Mouse (Mus musculus) midbrain, embryonic 15.5 days (tissue): ENCODE results near the gene Wdr59. TPM values are rescaled to one million over a fixed set of nuclear protein-coding genes. Genes with fewer than 3 reads are reported as not detected.
"Not testable (repeated sequence)": the region's sequence is repeated elsewhere in the genome, so short reads cannot be mapped to it uniquely, and the experiment has no call there.

Experiments
- ATAC-seq: fragments of 200-750 bp; cut with Nextera tagmentation; replicated peaks from 2 replicates; pipeline ENCODE4 v1.8.0; 2017; ENCODE audit warnings: moderate TSS enrichment
- H3K27ac ChIP-seq: fragments of 300-500 bp; sonication (generic); 2 replicates; pipeline ENCODE4 v1.5.1; 2015; ENCODE audit warnings: mild to moderate bottlenecking, inconsistent platforms
- H3K27me3 ChIP-seq: fragments of 300-500 bp; sonication (generic); replicated peaks from 2 replicates; pipeline ENCODE4 v1.6.1; 2015; ENCODE audit warnings: inconsistent platforms
- H3K36me3 ChIP-seq: fragments of 300-500 bp; sonication (generic); replicated peaks from 2 replicates; pipeline ENCODE4 v1.6.1; 2015; ENCODE audit warnings: inconsistent platforms
- H3K4me1 ChIP-seq: fragments of 300-500 bp; sonication (generic); 2 replicates; pipeline ENCODE4 v1.6.1; 2015; ENCODE audit warnings: inconsistent platforms
- H3K4me2 ChIP-seq: fragments of 300-500 bp; sonication (generic); 2 replicates; pipeline ENCODE4 v1.6.1; 2015; ENCODE audit warnings: inconsistent platforms, mild to moderate bottlenecking, moderate library complexity
- H3K4me3 ChIP-seq: fragments of 300-500 bp; sonication (generic); 2 replicates; pipeline ENCODE4 v1.5.1; 2015; ENCODE audit warnings: mild to moderate bottlenecking, inconsistent platforms
- H3K9ac ChIP-seq: fragments of 300-500 bp; sonication (generic); 2 replicates; pipeline ENCODE4 v1.6.1; 2015; ENCODE audit warnings: mild to moderate bottlenecking, inconsistent platforms
- H3K9me3 ChIP-seq: fragments of 300-500 bp; sonication (generic); 2 replicates; pipeline ENCODE4 v1.6.1; 2016; ENCODE audit warnings: inconsistent platforms
- WGBS: fragments of 180-500 bp; shearing (Covaris S2); methylation state at CpG from one replicate; pipeline ENCODE4 v1.1.7; 2015; ENCODE audit warnings: mixed read lengths; 5-methylcytosine and 5-hydroxymethylcytosine counted together
- polyA plus RNA-seq: library from polyadenylated mRNA; unstranded; fragments of >200 nt; fragmentation: Nextera tagmentation; extraction: Ambion mirVana; gene quantifications from 2 replicates; pipeline ENCODE4 v1.2.1, GENCODE M21; 2015

Gene Wdr59
- polyA plus RNA-seq, 1 experiment from 2014 or later, result 8.3 TPM

- H3K4me1 ChIP-seq, result peaks cover 5% of the 10 kb centered on the region; the same call in 1 of the 2 replicates
- WGBS, result 68% methylated on average over 4 of the region's 4 CpGs
- no peak overlapping the region for H3K9ac ChIP-seq
- H3K27me3 ChIP-seq, result no peaks in the 10 kb centered on the region
- H3K9me3 ChIP-seq, result no peaks in the 10 kb centered on the region
- no peak overlapping the region for H3K4me2 ChIP-seq
- no peak for ATAC-seq
- H3K4me3 ChIP-seq, result no peak overlapping the region
- H3K27ac ChIP-seq, result no peak overlapping the region
- H3K36me3 ChIP-seq, result no peaks in the 10 kb centered on the region
Measured at GRCm38 (mm10) chr8:111510401-111510800, 11.5 kb downstream of the Wdr59 start.

- Histone ChIP-seq H3K27me3 (no peaks in the 10 kb centered on the region), H3K36me3 (no peaks in the 10 kb centered on the region), H3K9ac (no peak overlapping the region), H3K4me1 (peaks cover 5% of the 10 kb centered on the region; the same call in 1 of the 2 replicates), H3K9me3 (no peaks in the 10 kb centered on the region), H3K4me3 (no peak overlapping the region), H3K27ac (no peak overlapping the region), H3K4me2 (no peak overlapping the region)
- 88% methylated on average over 11 of the region's 11 CpGs for WGBS
- no peak for ATAC-seq
Measured at GRCm38 (mm10) chr8:111509278-111509677, 12.6 kb downstream of the Wdr59 start.

GRCm38 (mm10) chr8:111508566-111508965 is 13.3 kb downstream of the Wdr59 start:
- no peak for ATAC-seq
- no peak overlapping the region for H3K9ac ChIP-seq
- H3K27ac ChIP-seq, result no peak overlapping the region
- H3K4me2 ChIP-seq, result no peak overlapping the region
- no peaks in the 10 kb centered on the region for H3K9me3 ChIP-seq
- no peaks in the 10 kb centered on the region for H3K36me3 ChIP-seq
- H3K4me3 ChIP-seq, result no peak overlapping the region
- no peaks in the 10 kb centered on the region for H3K27me3 ChIP-seq
- peaks cover 5% of the 10 kb centered on the region; the same call in 1 of the 2 replicates for H3K4me1 ChIP-seq
- WGBS, result 19% methylated on average over 2 of the region's 2 CpGs

GRCm38 (mm10) chr8:111501724-111502464 is 20.0 kb downstream of the Wdr59 start:
- 72% methylated on average over 11 of the region's 11 CpGs for WGBS
- Histone ChIP-seq H3K36me3 (no peaks in the 10 kb centered on the region), H3K27ac (no peak overlapping the region), H3K9ac (no peak overlapping the region), H3K9me3 (no peaks in the 10 kb centered on the region), H3K4me1 (no peaks in the 10 kb centered on the region), H3K4me2 (no peak overlapping the region), H3K27me3 (no peaks in the 10 kb centered on the region), H3K4me3 (no peak overlapping the region)
- no peak for ATAC-seq

- not testable (repeated sequence) for H3K9me3 ChIP-seq, H3K4me1 ChIP-seq, H3K27ac ChIP-seq, H3K36me3 ChIP-seq, H3K4me3 ChIP-seq, H3K9ac ChIP-seq, H3K4me2 ChIP-seq, H3K27me3 ChIP-seq, ATAC-seq
- 86% methylated on average over 6 of the region's 6 CpGs for WGBS
Measured at GRCm38 (mm10) chr8:111498249-111498648, 23.6 kb downstream of the Wdr59 start.

GRCm38 (mm10) chr8:111496326-111496725 is 25.6 kb downstream of the Wdr59 start:
- no peak overlapping the region for H3K27ac ChIP-seq
- H3K9ac ChIP-seq, result no peak overlapping the region
- no peaks in the 10 kb centered on the region for H3K27me3 ChIP-seq
- H3K4me2 ChIP-seq, result no peak overlapping the region
- no peak for ATAC-seq
- H3K9me3 ChIP-seq, result no peaks in the 10 kb centered on the region
- 89% methylated on average over 7 of the region's 7 CpGs for WGBS
- no peak overlapping the region for H3K4me3 ChIP-seq
- no peaks in the 10 kb centered on the region for H3K36me3 ChIP-seq
- H3K4me1 ChIP-seq, result no peaks in the 10 kb centered on the region; the same call in 1 of the 2 replicates

- ATAC-seq, result no peak
- no peaks in the 10 kb centered on the region; the same call in 1 of the 2 replicates for H3K4me1 ChIP-seq
- H3K27ac ChIP-seq, result no peak overlapping the region
- 91% methylated on average over 3 of the region's 3 CpGs for WGBS
- no peaks in the 10 kb centered on the region for H3K27me3 ChIP-seq
- no peaks in the 10 kb centered on the region for H3K9me3 ChIP-seq
- no peaks in the 10 kb centered on the region for H3K36me3 ChIP-seq
- H3K4me3 ChIP-seq, result no peak overlapping the region
- H3K9ac ChIP-seq, result no peak overlapping the region
- H3K4me2 ChIP-seq, result no peak overlapping the region
Measured at GRCm38 (mm10) chr8:111493176-111493575, 28.7 kb downstream of the Wdr59 start.

GRCm38 (mm10) chr8:111492508-111492907 is 29.4 kb downstream of the Wdr59 start:
- no peak overlapping the region for H3K27ac ChIP-seq
- H3K4me1 ChIP-seq, result no peaks in the 10 kb centered on the region; the same call in 1 of the 2 replicates
- no peaks in the 10 kb centered on the region for H3K9me3 ChIP-seq
- ATAC-seq, result no peak
- no peak overlapping the region for H3K9ac ChIP-seq
- no peak overlapping the region for H3K4me3 ChIP-seq
- H3K36me3 ChIP-seq, result no peaks in the 10 kb centered on the region
- no peaks in the 10 kb centered on the region for H3K27me3 ChIP-seq
- no peak overlapping the region for H3K4me2 ChIP-seq
- 79% methylated on average over 9 of the region's 9 CpGs for WGBS

GRCm38 (mm10) chr8:111491191-111491590 is 30.7 kb downstream of the Wdr59 start:
- no peak overlapping the region for H3K4me2 ChIP-seq
- no peaks in the 10 kb centered on the region for H3K9me3 ChIP-seq
- no peaks in the 10 kb centered on the region for H3K27me3 ChIP-seq
- ATAC-seq, result no peak
- WGBS, result 72% methylated on average over 7 of the region's 7 CpGs
- peak overlapping the region; percentile 5; the same call in 1 of the 2 replicates for H3K27ac ChIP-seq
- no peaks in the 10 kb centered on the region; the same call in 1 of the 2 replicates for H3K4me1 ChIP-seq
- H3K9ac ChIP-seq, result no peak overlapping the region
- peaks cover 5% of the 10 kb centered on the region; the same call in 1 of the 2 replicates for H3K36me3 ChIP-seq
- H3K4me3 ChIP-seq, result no peak overlapping the region

- Histone ChIP-seq H3K27me3 (no peaks in the 10 kb centered on the region), H3K36me3 (peaks cover 10% of the 10 kb centered on the region), H3K27ac (no peak overlapping the region), H3K9me3 (no peaks in the 10 kb centered on the region), H3K4me3 (no peak overlapping the region), H3K4me2 (no peak overlapping the region), H3K9ac (no peak overlapping the region), H3K4me1 (no peaks in the 10 kb centered on the region; the same call in 1 of the 2 replicates)
- WGBS, result 82% methylated on average over 10 of the region's 10 CpGs
- no peak for ATAC-seq
Measured at GRCm38 (mm10) chr8:111490034-111490591, 31.8 kb downstream of the Wdr59 start.

GRCm38 (mm10) chr8:111480691-111481090 is 41.2 kb downstream of the Wdr59 start:
- Histone ChIP-seq H3K27me3 (no peaks in the 10 kb centered on the region), H3K4me2 (no peak overlapping the region), H3K4me1 (no peaks in the 10 kb centered on the region), H3K9me3 (no peaks in the 10 kb centered on the region), H3K27ac (no peak overlapping the region), H3K9ac (no peak overlapping the region), H3K4me3 (no peak overlapping the region), H3K36me3 (peaks cover 40% of the 10 kb centered on the region; the same call in 1 of the 2 replicates)
- ATAC-seq, result no peak
- WGBS, result 93% methylated on average over 8 of the region's 8 CpGs

GRCm38 (mm10) chr8:111477761-111478465 is 44.0 kb downstream of the Wdr59 start:
- H3K36me3 ChIP-seq, result peaks cover 22% of the 10 kb centered on the region; the same call in 1 of the 2 replicates
- H3K9ac ChIP-seq, result no peak overlapping the region
- no peaks in the 10 kb centered on the region for H3K27me3 ChIP-seq
- no peak for ATAC-seq
- H3K9me3 ChIP-seq, result no peaks in the 10 kb centered on the region
- no peak overlapping the region for H3K27ac ChIP-seq
- H3K4me2 ChIP-seq, result no peak overlapping the region
- H3K4me3 ChIP-seq, result no peak overlapping the region
- 82% methylated on average over 5 of the region's 5 CpGs for WGBS
- no peaks in the 10 kb centered on the region for H3K4me1 ChIP-seq
